Mouse (Mus musculus) G1E (cell line): ENCODE results near the gene Sh3yl1. TPM values are rescaled to one million over a fixed set of nuclear protein-coding genes. Genes with fewer than 3 reads are reported as not detected.

Experiments used
- ATAC-seq: 2 replicates; pipeline ENCODE4 v1.8.0; 2016; ENCODE audit warnings: mild to moderate bottlenecking; ENCODE audit not compliant: insufficient number of reproducible peaks, poor library complexity, low FRiP score, severe bottlenecking; ENCODE audit errors: extremely low read depth
- DNase-seq: peaks from one replicate; pipeline ENCODE4 v3.0.0; 2012; ENCODE audit warnings: low spot score
- H3K27me3 ChIP-seq: 2 replicates; pipeline ENCODE4 v1.6.1; 2012; ENCODE audit warnings: mild to moderate bottlenecking, low read length, inconsistent platforms; ENCODE audit not compliant: insufficient read depth
- H3K36me3 ChIP-seq: replicated peaks from 2 replicates; pipeline ENCODE3; 2012; ENCODE audit warnings: mild to moderate bottlenecking, inconsistent platforms
- H3K4me1 ChIP-seq: 2 replicates; pipeline ENCODE4 v1.6.1; 2012; ENCODE audit warnings: low read depth, low read length, inconsistent platforms, mixed read lengths; ENCODE audit not compliant: insufficient read depth
- H3K4me3 ChIP-seq: 2 replicates; pipeline ENCODE4 v1.5.1; 2012; ENCODE audit warnings: low read depth, mild to moderate bottlenecking, inconsistent platforms, low read length, moderate library complexity, mixed read lengths
- H3K9me3 ChIP-seq: replicated peaks from 2 replicates; pipeline ENCODE4 v1.6.1; 2012; ENCODE audit warnings: inconsistent platforms
- CTCF ChIP-seq: IDR thresholded peaks from 2 replicates; pipeline ENCODE4 v1.5.1; 2012; ENCODE audit warnings: low read depth, low read length, inconsistent platforms, mixed read lengths
- GATA1 ChIP-seq: IDR thresholded peaks from 2 replicates; pipeline ENCODE4 v1.6.1; 2012; ENCODE audit warnings: borderline replicate concordance, low read length, inconsistent platforms, mixed read lengths
- GATA2 ChIP-seq: IDR thresholded peaks from 2 replicates; pipeline ENCODE4 v1.6.1; 2012; ENCODE audit warnings: low read depth, low read length, inconsistent platforms, borderline replicate concordance
- POLR2AphosphoS5 ChIP-seq: IDR thresholded peaks from 2 replicates; pipeline ENCODE4 v1.6.1; 2012; ENCODE audit warnings: low read depth, low read length, inconsistent platforms; ENCODE audit not compliant: insufficient replicate concordance
- TAL1 ChIP-seq: conservative IDR thresholded peaks from 2 replicates; pipeline ENCODE4 v1.6.1; 2012; ENCODE audit warnings: low read depth, low read length, inconsistent platforms, mixed read lengths
- polyA plus RNA-seq: library from polyadenylated mRNA; stranded (reverse); fragments of >175 nt; gene quantifications from 2 replicates; pipeline ENCODE4 v1.2.3, GENCODE M21; 2012
- total RNA-seq, 2 experiments: library from RNA; stranded (forward) in 1 of 2; stranded (reverse) in 1 of 2; fragments of 200-1000 nt in 1 of 2; fragments of >200 nt in 1 of 2; fragmentation: Nextera tagmentation in 1 of 2; gene quantifications; 2 replicates each; pipeline ENCODE4 v1.2.3; 2014 to 2017

Sh3yl1 gene
- total and polyA plus RNA-seq, 3 experiments = 0.76 to 3.7 (median 2.8) TPM

DNA sequence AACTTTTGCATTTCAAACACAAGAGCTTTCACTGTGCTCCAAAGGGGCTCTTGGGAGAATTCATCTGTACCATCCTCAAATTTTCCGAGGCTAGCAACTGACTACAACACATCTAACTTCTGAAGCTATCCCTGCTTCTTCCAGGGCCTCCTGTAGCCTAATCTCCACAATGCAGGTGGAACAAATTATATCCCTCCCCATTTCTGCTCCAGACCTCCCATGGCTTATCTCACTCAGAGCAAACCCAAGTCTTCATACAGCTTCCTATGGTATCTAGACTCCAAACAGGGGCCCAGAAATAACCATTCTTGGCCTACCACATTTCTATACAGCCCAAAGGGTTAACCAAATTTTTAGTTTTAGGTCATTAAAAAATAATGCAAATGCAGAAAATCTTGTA lies 2.8 kb upstream of the Sh3yl1 start:
- H3K36me3 ChIP-seq = peaks cover 46% of the 10 kb centered on the region

DNA sequence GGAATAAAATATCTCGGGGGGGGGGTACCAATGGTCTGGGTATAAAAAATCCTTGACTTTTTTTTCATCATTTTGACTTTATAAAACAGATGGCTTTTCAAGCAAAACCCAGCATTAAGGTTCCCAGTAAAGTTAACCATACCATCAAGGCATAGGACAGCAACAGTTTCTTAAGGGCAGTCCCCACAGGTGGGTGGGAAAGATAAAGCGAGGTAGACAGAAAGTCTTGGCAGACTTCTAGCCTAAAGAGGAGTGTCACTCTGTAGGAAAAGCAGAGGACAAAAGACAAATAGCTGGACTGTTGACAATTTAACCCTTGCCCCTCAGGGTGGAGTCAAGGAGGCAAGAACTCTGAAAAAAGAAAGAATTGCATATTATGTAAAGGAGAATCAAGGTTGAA lies 1.6 kb upstream of the Sh3yl1 start:
- TF ChIP-seq GATA1 = no peak
- 0 out of 2 replicates have a peak, but pooled peaks have one; percentile 6 for TF ChIP-seq TAL1
- DNase-seq (no peak), ATAC-seq (no peak)
- H3K9me3 ChIP-seq = no peaks in the 10 kb centered on the region
- H3K4me3 ChIP-seq = no peak overlapping the region
- peaks cover 39% of the 10 kb centered on the region for H3K4me1 ChIP-seq
- peaks cover 13% of the 10 kb centered on the region for H3K27me3 ChIP-seq
- H3K36me3 ChIP-seq = peaks cover 35% of the 10 kb centered on the region

More for the DNA sequence above, 2.8 kb upstream of the Sh3yl1 start:
- DNase-seq = no peak
- H3K4me1 ChIP-seq = peaks cover 40% of the 10 kb centered on the region
- H3K9me3 ChIP-seq = no peaks in the 10 kb centered on the region
- TF ChIP-seq GATA2 (no peak), GATA1 (no peak), CTCF (no peak), POLR2AphosphoS5 (no peak), TAL1 (no peak)
- ATAC-seq = no peak
- H3K4me3 ChIP-seq = no peak overlapping the region
- H3K27me3 ChIP-seq = peaks cover 11% of the 10 kb centered on the region

DNA sequence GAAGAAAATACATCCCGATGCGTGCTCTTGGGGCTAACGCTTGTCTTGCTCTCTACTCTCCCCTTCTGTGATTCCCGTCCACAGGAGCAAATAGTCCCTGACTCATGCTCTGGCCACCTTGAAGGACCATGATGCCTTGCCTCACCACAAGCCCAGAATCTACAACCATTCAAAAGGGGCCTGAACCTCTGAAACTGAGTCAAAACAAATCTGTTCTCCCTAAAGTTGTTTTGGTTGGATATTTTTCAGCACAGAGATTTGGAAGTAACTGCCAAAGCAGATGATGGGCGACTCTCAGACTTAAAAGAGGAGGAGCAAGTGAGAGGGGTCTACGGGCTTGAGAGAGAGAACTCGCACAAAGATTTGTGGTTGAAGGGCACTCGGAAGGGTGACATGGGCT lies 608 bp upstream of the Sh3yl1 start:
- TF ChIP-seq GATA1 (no peak), POLR2AphosphoS5 (no peak), CTCF (no peak), TAL1 (no peak), GATA2 (no peak)
- ATAC-seq (0 out of 2 replicates have a peak, but pooled peaks have one; percentile 31), DNase-seq (no peak)
- peak overlapping the region; percentile 81 for H3K4me3 ChIP-seq
- H3K27me3 ChIP-seq = peaks cover 13% of the 10 kb centered on the region
- peaks cover 27% of the 10 kb centered on the region for H3K36me3 ChIP-seq
- H3K9me3 ChIP-seq = no peaks in the 10 kb centered on the region
- peaks cover 39% of the 10 kb centered on the region for H3K4me1 ChIP-seq

DNA sequence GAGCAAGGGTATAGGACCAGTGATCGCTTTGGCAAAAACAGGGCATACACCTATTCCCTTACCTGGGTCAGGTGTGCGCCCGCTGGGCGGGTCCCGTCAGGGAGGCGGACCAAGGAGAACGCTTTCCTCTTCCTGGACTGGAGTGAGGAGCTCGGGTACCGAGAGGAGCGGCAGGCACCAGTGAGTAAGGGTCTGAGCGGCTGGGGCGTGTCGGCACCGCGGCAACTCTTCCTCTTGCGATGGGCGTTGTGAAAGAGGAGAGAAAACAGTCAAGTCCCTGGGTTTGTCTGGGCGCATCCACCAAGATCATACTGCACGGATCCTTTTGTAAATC lies 547 bp downstream of the Sh3yl1 start:
- Histone ChIP-seq H3K36me3 (peaks cover 16% of the 10 kb centered on the region), H3K4me1 (peaks cover 35% of the 10 kb centered on the region), H3K4me3 (peak overlapping the region; percentile 81), H3K27me3 (peaks cover 13% of the 10 kb centered on the region), H3K9me3 (no peaks in the 10 kb centered on the region)
- ATAC-seq (peak; percentile 15), DNase-seq (peak; percentile 15)
- TF ChIP-seq CTCF (no peak), POLR2AphosphoS5 (no peak), GATA2 (no peak), TAL1 (no peak), GATA1 (no peak)

DNA sequence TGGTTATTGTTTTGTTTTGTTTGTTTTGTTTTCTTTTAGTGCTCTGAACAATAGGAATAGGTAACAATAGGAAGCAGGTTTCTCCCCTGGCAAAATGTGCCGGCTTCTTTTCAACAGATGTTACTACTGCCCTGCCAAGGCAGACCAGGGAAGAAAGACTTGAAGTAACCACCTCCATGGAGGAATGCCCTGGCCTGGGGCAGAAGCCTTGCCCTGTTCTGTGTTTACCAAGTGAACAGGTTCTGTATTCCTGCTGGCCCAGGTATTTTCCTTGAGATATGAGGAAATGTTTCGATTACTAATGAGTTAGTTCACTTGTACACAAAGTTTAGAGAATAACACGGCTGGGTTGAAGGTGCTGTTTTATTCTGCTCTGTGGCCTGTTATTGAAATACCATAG lies 1.4 kb downstream of the Sh3yl1 start:
- no peaks in the 10 kb centered on the region for H3K9me3 ChIP-seq
- no peak for DNase-seq
- peaks cover 33% of the 10 kb centered on the region for H3K4me1 ChIP-seq
- ATAC-seq = no peak
- H3K4me3 ChIP-seq = no peak overlapping the region
- no peak for TF ChIP-seq CTCF
- H3K36me3 ChIP-seq = peaks cover 12% of the 10 kb centered on the region
- peaks cover 13% of the 10 kb centered on the region for H3K27me3 ChIP-seq

DNA sequence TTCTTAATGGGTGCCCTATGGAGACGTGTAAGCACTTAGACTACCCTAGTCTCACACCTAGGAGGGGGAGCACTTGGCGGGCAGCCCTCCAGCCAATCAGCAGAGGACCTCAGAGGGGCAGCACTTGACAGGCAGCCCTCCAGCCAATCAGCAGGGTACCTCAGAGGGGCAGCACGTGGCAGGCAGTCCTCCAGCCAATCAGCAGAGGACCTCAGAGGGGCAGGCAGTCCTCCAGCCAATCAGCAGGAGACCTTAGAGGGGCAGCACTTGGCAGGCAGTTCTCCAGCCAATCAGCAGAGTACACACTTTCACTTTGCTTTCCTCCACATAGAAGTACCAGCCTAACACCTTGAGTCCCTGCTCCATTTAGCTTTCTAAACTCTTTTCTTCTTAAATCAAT lies 10.9 kb downstream of the Sh3yl1 start:
- TF ChIP-seq GATA1 (no peak), GATA2 (no peak), TAL1 (no peak), POLR2AphosphoS5 (no peak), CTCF (no peak)
- no peak for DNase-seq
- peak overlapping the region; percentile 17; the same call in 1 of the 2 replicates for H3K4me3 ChIP-seq
- peaks cover 3% of the 10 kb centered on the region; the same call in 1 of the 2 replicates for H3K27me3 ChIP-seq
- H3K4me1 ChIP-seq = peaks cover 4% of the 10 kb centered on the region
- H3K36me3 ChIP-seq = no peaks in the 10 kb centered on the region
- ATAC-seq = peak; percentile 63
- H3K9me3 ChIP-seq = 0 out of 2 replicates have a peak, but pooled peaks cover 2% of the 10 kb centered on the region

DNA sequence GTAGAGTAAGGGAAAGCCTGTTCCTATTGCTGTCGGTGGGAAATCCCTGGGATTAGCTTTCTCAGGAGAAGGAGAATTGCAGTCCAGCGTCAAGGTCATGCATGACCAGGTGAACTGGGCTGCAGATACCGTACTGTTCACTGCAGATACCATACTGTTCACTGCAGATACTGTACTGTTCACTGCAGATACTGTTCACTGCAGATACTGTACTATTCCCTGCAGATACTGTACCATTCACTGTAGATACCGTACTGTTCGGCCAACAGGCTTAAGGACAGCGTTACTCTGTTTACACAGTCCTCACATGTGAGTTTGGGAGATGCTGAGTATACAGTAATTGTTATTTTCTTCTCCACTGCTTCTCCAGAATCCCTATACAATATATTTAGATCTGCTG lies 16.7 kb downstream of the Sh3yl1 start:
- H3K4me3 ChIP-seq = no peak overlapping the region
- DNase-seq = no peak
- H3K4me1 ChIP-seq = no peaks in the 10 kb centered on the region
- ATAC-seq = no peak
- TF ChIP-seq POLR2AphosphoS5 (no peak), GATA1 (no peak), GATA2 (no peak), CTCF (no peak), TAL1 (no peak)
- no peaks in the 10 kb centered on the region for H3K36me3 ChIP-seq
- no peaks in the 10 kb centered on the region for H3K9me3 ChIP-seq
- H3K27me3 ChIP-seq = no peaks in the 10 kb centered on the region
